Mouse (Mus musculus) megakaryocyte progenitor cell, adult 5-6 weeks (primary cell): ENCODE results near the gene Mocs3. TPM values are rescaled to one million over a fixed set of nuclear protein-coding genes. Genes with fewer than 3 reads are reported as not detected.
A peak's percentile ranks its signal among the peaks of the same experiment; 100 is the strongest.

Experiments used
- ATAC-seq: replicated peaks from 2 replicates; pipeline ENCODE4 v1.8.0; 2016; ENCODE audit warnings: mild to moderate bottlenecking, moderate TSS enrichment, inconsistent platforms; ENCODE audit not compliant: poor library complexity
- total RNA-seq, 2 experiments: library from RNA; stranded (forward) in 1 of 2; stranded (reverse) in 1 of 2; fragments of 157-497, 149-512 nt in 1 of 2; fragments of 200-1000 nt in 1 of 2; gene quantifications; 2 replicates each; pipeline versions ENCODE4 v1.2.3 to v1.2.4; 2015 to 2017

Mocs3 gene
- total RNA-seq, 2 experiments from 2014 or later, result 2.6 to 7.8 TPM

GRCm38 (mm10) chr2:168238335-168238734, 7.9 kb downstream of the Mocs3 start:
- ATAC-seq, result no peak

- peak; percentile 37; the same call in 1 of the 2 replicates for ATAC-seq
These were observed 12.4 kb downstream of the Mocs3 start for GRCm38 (mm10) chr2:168242841-168243240.

GRCm38 (mm10) chr2:168243278-168243677, 12.9 kb downstream of the Mocs3 start:
- no peak for ATAC-seq

GRCm38 (mm10) chr2:168245571-168245970, 15.1 kb downstream of the Mocs3 start:
- no peak for ATAC-seq

- no peak for ATAC-seq
These were observed 17.9 kb downstream of the Mocs3 start for GRCm38 (mm10) chr2:168248167-168248855.

GRCm38 (mm10) chr2:168248856-168249245, 18.4 kb downstream of the Mocs3 start:
- peak; percentile 93 for ATAC-seq

GRCm38 (mm10) chr2:168250270-168250669, 19.8 kb downstream of the Mocs3 start:
- peak; percentile 81 for ATAC-seq

- ATAC-seq, result peak; percentile 58
These were observed 22.3 kb downstream of the Mocs3 start for GRCm38 (mm10) chr2:168252639-168253292.

GRCm38 (mm10) chr2:168253822-168254221, 23.4 kb downstream of the Mocs3 start:
- ATAC-seq, result no peak

GRCm38 (mm10) chr2:168256506-168256905, 26.1 kb downstream of the Mocs3 start:
- ATAC-seq, result no peak

GRCm38 (mm10) chr2:168257188-168257587, 26.8 kb downstream of the Mocs3 start:
- no peak for ATAC-seq

- ATAC-seq, result no peak
These were observed 28.6 kb downstream of the Mocs3 start for GRCm38 (mm10) chr2:168259046-168259445.

GRCm38 (mm10) chr2:168260124-168260523, 29.7 kb downstream of the Mocs3 start:
- peak; percentile 57 for ATAC-seq

GRCm38 (mm10) chr2:168260900-168261299, 30.5 kb downstream of the Mocs3 start:
- ATAC-seq, result no peak

GRCm38 (mm10) chr2:168268033-168268432, 37.6 kb downstream of the Mocs3 start:
- 0 out of 2 replicates have a peak, but pooled peaks have one; percentile 34 for ATAC-seq

- peak; percentile 74 for ATAC-seq
These were observed 43.0 kb downstream of the Mocs3 start for GRCm38 (mm10) chr2:168273387-168273786.

- peak; percentile 71 for ATAC-seq
These were observed 44.0 kb downstream of the Mocs3 start for GRCm38 (mm10) chr2:168274374-168274935.

GRCm38 (mm10) chr2:168280729-168281581, 50.5 kb downstream of the Mocs3 start:
- ATAC-seq, result peak; percentile 66

GRCm38 (mm10) chr2:168281582-168281981, 51.2 kb downstream of the Mocs3 start, which contains the start of gene Kcng1:
Kcng1 (minus strand) TSS chr2:168281736.
- peak; percentile 51; the same call in 1 of the 2 replicates for ATAC-seq
